Mouse (Mus musculus): ENCODE measurements around the gene Thap3. TPM values are rescaled to one million over a fixed set of nuclear protein-coding genes. Genes with fewer than 3 reads are reported as not detected.

The Thap3 gene
- polyA plus RNA-seq, 1 experiment from 2014 or later, result 39.6 TPM

- no peaks in the 10 kb centered on the region for H3K27me3 ChIP-seq
- H3K27ac ChIP-seq, result no peak overlapping the region
- no peak for ATAC-seq
- H3K4me3 ChIP-seq, result no peak overlapping the region
- no peaks in the 10 kb centered on the region for H3K9me3 ChIP-seq (replicated peaks)
- H3K4me1 ChIP-seq, result peaks cover 26% of the 10 kb centered on the region
- 89% methylated on average over 3 of the region's 3 CpGs for WGBS
- H3K4me2 ChIP-seq, result no peak overlapping the region
- H3K9ac ChIP-seq, result no peak overlapping the region
- no peaks in the 10 kb centered on the region for H3K36me3 ChIP-seq (ENCODE audit: poor library complexity, severe bottlenecking)
These were observed 50.7 kb downstream of the Thap3 start for GRCm38 (mm10) chr4:151938089-151938488.

- H3K9ac ChIP-seq, result no peak overlapping the region
- no peaks in the 10 kb centered on the region for H3K36me3 ChIP-seq (ENCODE audit: poor library complexity, severe bottlenecking)
- no peaks in the 10 kb centered on the region for H3K27me3 ChIP-seq
- peaks cover 26% of the 10 kb centered on the region for H3K4me1 ChIP-seq
- no peak for ATAC-seq
- no peak overlapping the region for H3K4me2 ChIP-seq
- H3K9me3 ChIP-seq (replicated peaks), result no peaks in the 10 kb centered on the region
- no peak overlapping the region for H3K4me3 ChIP-seq
- H3K27ac ChIP-seq, result no peak overlapping the region
- 90% methylated on average over 13 of the region's 13 CpGs for WGBS
These were observed 51.4 kb downstream of the Thap3 start for GRCm38 (mm10) chr4:151937441-151937840.

- 0 out of 2 replicates have a peak, but pooled peaks cover under 1% of the 10 kb centered on the region for H3K27me3 ChIP-seq
- H3K4me1 ChIP-seq, result peaks cover 26% of the 10 kb centered on the region
- H3K4me2 ChIP-seq, result peak overlapping the region; percentile 98
- no peaks in the 10 kb centered on the region for H3K36me3 ChIP-seq (ENCODE audit: poor library complexity, severe bottlenecking)
- no peak overlapping the region for H3K27ac ChIP-seq
- no peaks in the 10 kb centered on the region for H3K9me3 ChIP-seq (replicated peaks)
- peak overlapping the region; percentile 100 for H3K4me3 ChIP-seq
- 2% methylated on average over 23 of the region's 23 CpGs for WGBS
- peak overlapping the region; percentile 97 for H3K9ac ChIP-seq
- ATAC-seq, result no peak
These were observed 54.6 kb downstream of the Thap3 start for GRCm38 (mm10) chr4:151934215-151934572.

DNA sequence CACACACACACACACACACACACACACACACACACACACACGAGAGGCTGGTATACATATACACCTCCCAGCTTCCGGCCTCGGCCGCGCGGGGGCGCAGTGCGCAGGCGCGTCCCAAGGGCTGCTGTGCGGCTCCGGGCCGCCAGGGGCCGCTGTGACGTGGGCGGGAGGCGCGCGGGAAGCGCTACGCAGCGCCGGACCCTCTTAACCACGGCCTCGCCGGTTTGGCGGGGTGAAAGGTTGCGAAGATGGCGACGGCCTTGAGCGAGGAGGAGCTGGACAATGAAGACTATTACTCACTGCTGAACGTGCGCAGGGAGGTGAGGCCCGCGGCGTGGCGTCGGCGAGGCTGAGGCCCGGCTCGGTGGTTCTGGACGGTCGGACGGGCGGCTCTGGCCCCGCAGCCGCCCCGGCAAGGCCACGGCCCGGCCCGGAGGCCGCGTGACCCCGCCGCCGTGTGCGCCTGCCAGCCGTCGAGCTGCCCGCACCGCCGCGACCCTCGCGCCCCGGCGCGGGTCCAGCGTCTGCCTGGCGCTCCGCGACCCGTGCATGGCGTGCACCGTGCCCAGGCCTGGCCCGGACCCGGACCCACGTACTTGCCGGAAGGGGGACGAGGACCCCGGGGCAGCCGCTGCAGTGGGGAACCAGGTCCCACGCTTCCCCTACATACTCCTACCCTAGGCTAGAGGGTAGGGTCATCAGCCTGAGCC, 55.1 kb downstream of the Thap3 start, which contains the start of gene Dnajc11:
TSS of gene Dnajc11 (plus strand) at position 187 of the 710 bp plus-strand sequence.
- Histone ChIP-seq H3K27ac (no peak within 1 kb of the TSS), H3K4me2 (peak within 1 kb of the TSS; percentile 98), H3K9ac (peak within 1 kb of the TSS; percentile 97), H3K36me3 (ENCODE audit: poor library complexity, severe bottlenecking) (no peaks in the 10 kb centered on the region), H3K27me3 (0 out of 2 replicates have a peak, but pooled peaks cover 6% of the 10 kb centered on the region), H3K4me3 (peak within 1 kb of the TSS; percentile 100), H3K4me1 (peaks cover 26% of the 10 kb centered on the region), H3K9me3 (replicated peaks) (no peaks in the 10 kb centered on the region)
- under 1% methylated on average over 47 of the region's 83 CpGs for WGBS
- ATAC-seq, result peak; percentile 92

Other genes with a start within 250 kb of the Thap3 start
- gene Camta1, start 127.1 kb downstream of the Thap3 start, polyA plus RNA-seq (2015; fragmentation: Nextera tagmentation; extraction: Ambion mirVana), result 138 and 150 TPM in 2 replicates
- 77.0 and 89.2 TPM in 2 replicates for gene Dnajc11, start 55.3 kb downstream of the Thap3 start, polyA plus RNA-seq (2015; fragmentation: Nextera tagmentation; extraction: Ambion mirVana)
- 17.6 and 19.4 TPM in 2 replicates for gene Phf13, start 7.3 kb upstream of the Thap3 start, polyA plus RNA-seq (2015; fragmentation: Nextera tagmentation; extraction: Ambion mirVana)
- 2.7 and 3.0 TPM in 2 replicates for gene Klhl21, start 19.8 kb upstream of the Thap3 start, polyA plus RNA-seq (2015; fragmentation: Nextera tagmentation; extraction: Ambion mirVana)
- 18.5 and 25.2 TPM in 2 replicates for gene Zbtb48, start 38.7 kb upstream of the Thap3 start, polyA plus RNA-seq (2015; fragmentation: Nextera tagmentation; extraction: Ambion mirVana)
- 0.53 and 0.83 TPM in 2 replicates for gene Tas1r1, start 49.6 kb upstream of the Thap3 start, polyA plus RNA-seq (2015; fragmentation: Nextera tagmentation; extraction: Ambion mirVana)
- gene Nol9, start 50.3 kb upstream of the Thap3 start, polyA plus RNA-seq (2015; fragmentation: Nextera tagmentation; extraction: Ambion mirVana), result 22.5 and 25.8 TPM in 2 replicates
- 8.4 and 9.2 TPM in 2 replicates for gene Plekhg5, start 83.5 kb upstream of the Thap3 start, polyA plus RNA-seq (2015; fragmentation: Nextera tagmentation; extraction: Ambion mirVana)
- 0.38 and 0.88 TPM in 2 replicates for gene Tnfrsf25, start 126.9 kb upstream of the Thap3 start, polyA plus RNA-seq (2015; fragmentation: Nextera tagmentation; extraction: Ambion mirVana)
- 0.10 and 0.13 TPM in 2 replicates for gene Espn, start 163.4 kb upstream of the Thap3 start, polyA plus RNA-seq (2015; fragmentation: Nextera tagmentation; extraction: Ambion mirVana)
- gene Hes2, start 169.9 kb upstream of the Thap3 start, polyA plus RNA-seq (2015; fragmentation: Nextera tagmentation; extraction: Ambion mirVana), result not detected in 2 replicates
- 126 and 135 TPM in 2 replicates for gene Acot7, start 189.1 kb upstream of the Thap3 start, polyA plus RNA-seq (2015; fragmentation: Nextera tagmentation; extraction: Ambion mirVana)

Measured in forebrain, embryonic 13.5 days (tissue).